Mouse (Mus musculus) CD4-positive, CD25-positive, alpha-beta regulatory T cell (primary cell): ENCODE data around the gene Gemin7. TPM values are rescaled to one million over a fixed set of nuclear protein-coding genes. Genes with fewer than 3 reads are reported as not detected.

Source experiments
- polyA plus RNA-seq: library from polyadenylated mRNA; unstranded; fragments of 100-300 nt; shearing (Covaris generic); gene quantifications from one replicate; pipeline ENCODE4 v1.2.1, GENCODE M21; 2017

The Gemin7 gene
- polyA plus RNA-seq: 120 TPM

DNA sequence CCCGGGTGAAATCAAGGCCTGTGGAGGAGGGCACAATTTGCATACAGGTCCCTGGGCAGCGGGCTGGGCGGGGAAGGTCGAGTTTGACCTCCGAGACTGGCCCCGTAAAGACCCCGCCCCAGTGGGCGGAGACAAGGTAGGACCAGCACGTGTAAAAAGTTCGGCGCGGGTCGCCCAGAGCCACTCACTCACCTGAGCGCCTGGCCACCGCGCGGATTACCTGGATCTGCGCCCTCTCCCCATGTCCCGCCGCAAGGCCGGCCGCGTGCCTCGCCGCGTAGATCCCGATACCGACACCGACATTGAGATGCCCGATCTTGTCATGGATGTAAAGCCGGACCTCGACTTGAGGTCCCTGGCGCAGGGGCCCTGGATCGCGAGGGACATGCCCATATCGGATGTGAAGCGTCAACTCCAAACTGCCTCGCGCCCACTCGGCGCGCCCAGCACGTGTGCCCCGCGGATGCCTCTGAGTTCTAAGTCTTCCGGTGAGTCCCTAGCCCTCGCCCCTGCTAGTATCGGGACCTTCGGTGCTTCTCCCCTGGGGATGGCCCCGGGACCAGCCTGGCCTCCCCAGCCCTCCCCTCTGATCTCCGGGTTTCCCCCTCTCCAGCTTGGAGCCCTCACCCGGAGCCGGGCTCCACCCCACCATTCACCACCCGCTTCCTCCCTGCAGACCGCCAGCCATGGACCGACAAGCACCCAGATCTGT, at the start of gene Gemin7, which contains the start of gene Zfp296:
Gene Gemin7, minus strand, starts transcription at position 455 of the 712 bp plus-strand sequence.
Gene Zfp296, plus strand, starts transcription at position 147 of the 712 bp plus-strand sequence.

GRCm38 (mm10) chr7:19603849-19604605, 26.6 kb upstream of the Gemin7 start, which contains the start of gene Clasrp:
Clasrp (minus strand) TSS chr7:19604486.

DNA sequence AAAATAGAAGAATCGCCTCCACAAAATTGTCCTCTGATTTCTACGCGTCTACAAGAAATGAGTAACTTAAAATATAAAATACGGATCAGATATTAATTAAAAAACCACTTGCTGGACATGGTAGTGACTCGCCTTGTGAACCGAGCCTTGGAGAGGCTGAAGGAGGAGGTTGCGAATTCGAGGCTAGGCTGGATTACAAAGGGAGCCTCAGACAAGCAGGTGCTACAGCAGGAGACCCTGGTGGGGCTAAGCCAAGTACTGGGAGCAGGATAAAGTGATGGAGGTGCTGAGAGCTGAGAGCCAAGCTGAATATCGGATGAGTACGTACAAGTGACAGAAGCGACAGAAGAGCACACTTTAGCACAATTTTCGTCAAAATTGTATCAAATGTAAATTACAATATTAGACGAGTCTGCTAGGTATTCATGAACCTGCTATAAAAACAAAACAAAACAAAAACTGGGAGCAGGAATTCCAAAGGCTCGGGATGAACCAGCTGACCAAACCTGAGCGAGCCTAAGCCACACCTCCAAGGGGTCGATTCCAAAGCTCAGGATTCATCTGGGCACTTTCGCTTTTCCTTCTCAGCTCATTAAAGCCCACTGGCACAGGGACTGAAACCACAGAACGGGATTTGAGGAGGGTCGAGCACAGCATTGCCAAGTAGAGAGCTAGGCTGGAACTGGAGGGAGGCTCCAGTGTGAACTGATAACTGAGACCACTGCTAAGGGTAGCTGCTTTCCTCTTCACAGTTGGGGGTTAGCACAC, 14.6 kb downstream of the Gemin7 start, which contains the start of gene Ppp1r37:
Gene Ppp1r37, minus strand, starts transcription at position 434 of the 768 bp plus-strand sequence.

DNA sequence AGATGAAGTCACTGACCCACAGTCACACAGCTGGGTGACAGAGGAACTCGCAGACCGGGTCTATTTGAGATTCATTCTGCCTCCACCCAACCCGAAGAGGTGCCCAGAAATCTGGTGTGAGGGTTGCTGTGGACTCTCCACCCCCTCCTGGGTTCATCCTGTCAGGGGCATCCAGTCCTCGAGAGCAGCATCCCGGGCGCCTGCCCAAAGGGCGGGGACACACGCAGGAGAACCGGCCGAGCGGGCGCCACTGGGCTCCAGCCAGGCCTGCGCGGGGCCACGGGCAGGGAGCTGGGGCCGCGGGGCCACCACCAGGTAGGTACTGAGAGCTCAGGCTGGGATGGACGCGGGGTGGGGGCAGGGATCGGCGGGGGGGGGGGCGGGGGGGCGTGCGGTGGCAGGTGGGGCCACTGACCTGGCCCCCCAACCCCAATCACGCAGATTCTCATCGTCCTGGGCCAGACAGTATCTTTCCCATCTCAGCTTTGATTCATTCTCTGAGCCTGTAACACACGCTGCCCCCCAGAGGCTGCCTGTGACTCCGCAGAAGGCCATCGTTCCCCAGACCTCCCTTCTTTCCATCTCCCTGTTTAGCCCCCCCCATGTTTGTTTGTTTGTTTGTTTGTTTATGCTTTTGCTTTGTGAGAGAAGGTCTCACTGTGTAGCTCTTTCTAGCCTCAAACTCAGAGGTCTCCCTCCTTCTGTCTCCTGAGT, 59.6 kb downstream of the Gemin7 start, which contains the start of gene Nkpd1:
Gene Nkpd1, plus strand, starts transcription at position 187 of the 714 bp plus-strand sequence.

Other genes with a start within 250 kb of the Gemin7 start
- 77.0 TPM for gene Ercc1, start 232.8 kb downstream of the Gemin7 start, polyA plus RNA-seq
- 14.5 TPM for gene Cd3eap, start 218.1 kb downstream of the Gemin7 start, polyA plus RNA-seq
- 0.38 TPM for gene Ppp1r13l, start 217.8 kb downstream of the Gemin7 start, polyA plus RNA-seq
- 9.2 TPM for gene Ercc2, start 195.6 kb downstream of the Gemin7 start, polyA plus RNA-seq
- gene Klc3, start 173.5 kb downstream of the Gemin7 start, polyA plus RNA-seq: 27.0 TPM
- 0.19 TPM for gene Ckm, start 172.8 kb downstream of the Gemin7 start, polyA plus RNA-seq
- 9.0 TPM for gene Mark4, start 118.8 kb downstream of the Gemin7 start, polyA plus RNA-seq
- not detected for gene Exoc3l2, start 114.3 kb downstream of the Gemin7 start, polyA plus RNA-seq
- gene Bloc1s3, start 69.2 kb downstream of the Gemin7 start, polyA plus RNA-seq: 11.3 TPM
- gene Trappc6a, start 69.2 kb downstream of the Gemin7 start, polyA plus RNA-seq: 123 TPM
- not detected for gene Nkpd1, start 59.8 kb downstream of the Gemin7 start, polyA plus RNA-seq
- 18.0 TPM for gene Ppp1r37, start 14.5 kb downstream of the Gemin7 start, polyA plus RNA-seq
- gene Zfp296, start 308 bp downstream of the Gemin7 start, polyA plus RNA-seq: 1.4 TPM
- 75.0 TPM for gene Clasrp, start 26.9 kb upstream of the Gemin7 start, polyA plus RNA-seq
- gene Relb, start 51.8 kb upstream of the Gemin7 start, polyA plus RNA-seq: 87.1 TPM
- gene Clptm1, start 87.4 kb upstream of the Gemin7 start, polyA plus RNA-seq: 156 TPM
- gene Apoc2, start 100.3 kb upstream of the Gemin7 start, polyA plus RNA-seq: not detected
- not detected for gene Gm44805, start 103.8 kb upstream of the Gemin7 start, polyA plus RNA-seq
- gene Apoc4, start 103.9 kb upstream of the Gemin7 start, polyA plus RNA-seq: not detected
- 0.99 TPM for gene Apoc1, start 115.1 kb upstream of the Gemin7 start, polyA plus RNA-seq
- 23.1 TPM for gene Apoe, start 121.6 kb upstream of the Gemin7 start, polyA plus RNA-seq
- 89.0 TPM for gene Tomm40, start 137.8 kb upstream of the Gemin7 start, polyA plus RNA-seq
- gene Nectin2, start 172.9 kb upstream of the Gemin7 start, polyA plus RNA-seq: 1.2 TPM
- 13.3 TPM for gene Bcam, start 193.4 kb upstream of the Gemin7 start, polyA plus RNA-seq
- gene Cblc, start 219.2 kb upstream of the Gemin7 start, polyA plus RNA-seq: 0.17 TPM
- 116 TPM for gene Bcl3, start 245.2 kb upstream of the Gemin7 start, polyA plus RNA-seq